Mouse (Mus musculus): ENCODE data around the gene Htr1d.

The Htr1d gene

DNA sequence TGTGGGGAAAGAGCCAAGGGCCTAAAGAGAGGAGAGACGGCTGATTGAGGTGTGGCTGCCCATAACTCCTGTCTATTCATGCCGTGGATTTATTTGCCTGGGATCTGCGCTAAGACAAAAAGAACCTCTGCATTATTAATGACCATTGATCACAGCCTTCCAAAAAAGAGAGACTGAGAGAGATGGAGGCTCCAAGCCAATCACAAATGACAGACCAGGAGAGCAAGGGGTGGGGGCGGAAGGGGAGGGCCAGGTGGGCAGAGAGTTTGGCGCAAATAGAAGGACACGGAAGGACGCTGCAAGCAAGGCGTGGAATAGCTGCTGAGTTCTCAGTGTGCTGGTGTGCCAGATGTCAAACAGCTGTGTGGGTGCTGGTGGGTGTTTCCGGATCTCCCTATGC lies at the start of gene Htr1d:
Htr1d (plus strand) TSS at position 301 of the 400 bp plus-strand sequence.
- H3K9me3 ChIP-seq (ENCODE audit: low read length): no peaks in the 10 kb centered on the region
- H3K36me3 ChIP-seq (ENCODE audit: insufficient read depth, low read length): no peaks in the 10 kb centered on the region
- peaks cover 33% of the 10 kb centered on the region for H3K4me1 ChIP-seq (replicated peaks; ENCODE audit: low read depth, low read length)
- TF ChIP-seq CTCF (conservative IDR thresholded peaks at IDR 0.05; ENCODE audit: low read length) (no peak), POU5F1 (IDR thresholded peaks at IDR 0.05; ENCODE audit: borderline replicate concordance, low read length) (no peak), NANOG (IDR thresholded peaks at IDR 0.05; ENCODE audit: borderline replicate concordance, low read length) (no peak)
- peaks cover 82% of the 10 kb centered on the region for H3K27me3 ChIP-seq (ENCODE audit: insufficient read depth, low read length)
- H3K4me3 ChIP-seq (replicated peaks; ENCODE audit: low read length): peak within 1 kb of the TSS; percentile 82

DNA sequence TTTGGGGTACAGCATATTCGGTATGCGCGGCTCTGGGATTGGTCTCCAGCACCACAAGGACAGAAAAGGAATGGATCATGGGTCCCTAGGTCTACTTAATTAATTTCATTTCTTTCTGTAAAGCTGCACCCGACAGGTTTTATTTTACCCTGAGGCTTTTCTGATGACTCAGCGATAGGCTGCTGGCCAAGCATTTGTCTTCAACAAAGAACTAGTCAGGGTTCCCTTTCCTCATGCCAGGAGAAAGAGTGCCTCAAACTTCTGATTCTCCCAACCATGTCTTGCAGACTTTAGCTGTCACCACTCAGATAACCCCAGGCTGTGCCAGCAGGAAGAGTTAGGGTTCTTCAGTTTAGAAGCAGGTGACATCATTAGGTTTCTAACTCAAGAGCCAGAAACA lies 46.3 kb upstream of the Htr1d start:
- Histone ChIP-seq H3K4me3 (replicated peaks; ENCODE audit: low read length) (no peak overlapping the region), H3K27me3 (ENCODE audit: insufficient read depth, low read length) (no peaks in the 10 kb centered on the region), H3K9me3 (ENCODE audit: low read length) (no peaks in the 10 kb centered on the region), H3K4me1 (replicated peaks; ENCODE audit: low read depth, low read length) (no peaks in the 10 kb centered on the region), H3K36me3 (ENCODE audit: insufficient read depth, low read length) (no peaks in the 10 kb centered on the region)
- TF ChIP-seq NANOG (IDR thresholded peaks at IDR 0.05; ENCODE audit: borderline replicate concordance, low read length): no peak
- no peak for TF ChIP-seq CTCF (conservative IDR thresholded peaks at IDR 0.05; ENCODE audit: low read length)
- TF ChIP-seq POU5F1 (IDR thresholded peaks at IDR 0.05; ENCODE audit: borderline replicate concordance, low read length): no peak

DNA sequence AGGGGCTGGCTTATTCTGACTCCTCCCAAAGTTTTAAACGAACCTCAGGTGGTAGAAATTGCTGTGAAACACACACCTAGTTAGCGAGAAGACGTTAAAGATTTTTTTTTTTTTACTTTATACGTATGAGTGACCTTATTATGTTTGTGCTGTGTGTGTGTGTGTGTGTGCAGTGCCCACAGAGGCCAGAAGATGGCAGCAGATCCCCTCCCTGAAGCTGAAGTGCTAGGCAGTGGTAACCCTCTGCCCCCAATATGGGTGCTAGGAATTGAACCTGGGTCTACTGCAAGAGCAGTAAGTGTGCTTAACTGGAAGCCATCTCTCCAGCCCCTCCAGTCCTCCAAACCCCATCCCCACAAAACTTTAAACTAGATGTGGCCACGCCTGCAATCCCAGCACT lies 40.3 kb upstream of the Htr1d start:
- TF ChIP-seq NANOG (IDR thresholded peaks at IDR 0.05; ENCODE audit: borderline replicate concordance, low read length) (no peak), CTCF (conservative IDR thresholded peaks at IDR 0.05; ENCODE audit: low read length) (peak; percentile 27)
- no peak overlapping the region for H3K4me3 ChIP-seq (replicated peaks; ENCODE audit: low read length)
- H3K36me3 ChIP-seq (ENCODE audit: insufficient read depth, low read length): no peaks in the 10 kb centered on the region
- peaks cover 7% of the 10 kb centered on the region for H3K4me1 ChIP-seq (replicated peaks; ENCODE audit: low read depth, low read length)
- H3K9me3 ChIP-seq (ENCODE audit: low read length): no peaks in the 10 kb centered on the region
- H3K27me3 ChIP-seq (ENCODE audit: insufficient read depth, low read length): no peaks in the 10 kb centered on the region

DNA sequence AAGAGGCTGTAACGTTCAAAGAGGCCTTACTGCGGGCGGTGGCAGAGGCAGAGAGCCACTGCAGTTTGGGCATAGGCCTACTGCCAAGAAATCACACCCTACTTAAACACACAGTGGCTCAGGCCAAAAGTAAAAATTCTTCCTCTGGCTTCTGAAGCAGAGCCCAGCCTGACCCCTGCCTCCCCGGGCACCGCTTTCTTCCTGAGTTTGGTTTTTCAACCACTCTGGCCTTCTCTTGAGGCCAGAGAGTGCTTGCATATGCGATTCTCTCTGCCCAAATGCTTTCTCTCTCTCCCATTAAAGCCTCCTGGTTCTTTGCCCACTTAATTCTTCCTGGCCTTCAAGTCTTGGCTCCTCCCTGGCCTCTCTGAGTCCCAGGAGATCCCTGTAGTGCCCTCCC lies 39.5 kb upstream of the Htr1d start:
- TF ChIP-seq POU5F1 (IDR thresholded peaks at IDR 0.05; ENCODE audit: borderline replicate concordance, low read length): 0 out of 2 replicates have a peak, but pooled peaks have one; percentile 10
- TF ChIP-seq CTCF (conservative IDR thresholded peaks at IDR 0.05; ENCODE audit: low read length): no peak
- no peak overlapping the region for H3K4me3 ChIP-seq (replicated peaks; ENCODE audit: low read length)
- H3K4me1 ChIP-seq (replicated peaks; ENCODE audit: low read depth, low read length): peaks cover 7% of the 10 kb centered on the region
- H3K36me3 ChIP-seq (ENCODE audit: insufficient read depth, low read length): no peaks in the 10 kb centered on the region
- peaks cover 5% of the 10 kb centered on the region; the same call in 1 of the 2 replicates for H3K27me3 ChIP-seq (ENCODE audit: insufficient read depth, low read length)
- H3K9me3 ChIP-seq (ENCODE audit: low read length): no peaks in the 10 kb centered on the region

DNA sequence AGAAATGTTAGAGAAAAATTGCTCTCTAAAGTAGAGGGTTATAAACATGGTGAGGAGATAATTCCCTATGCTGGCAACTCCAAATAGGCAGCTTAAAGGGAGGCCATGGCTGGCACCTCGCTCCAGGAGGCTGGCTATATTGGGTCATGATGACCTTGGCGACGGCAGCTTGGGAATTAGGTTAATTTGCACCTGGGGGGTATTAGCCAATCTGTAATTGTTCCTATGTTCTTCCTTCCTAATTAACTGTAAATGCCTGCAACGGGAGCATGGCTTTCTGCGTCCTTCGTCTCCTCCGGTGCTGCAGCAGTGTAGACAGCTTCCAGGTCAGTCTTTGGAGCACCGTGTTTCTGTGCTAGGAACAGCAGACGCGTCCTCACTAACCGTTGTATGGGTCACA lies 36.1 kb upstream of the Htr1d start:
- Histone ChIP-seq H3K4me3 (replicated peaks; ENCODE audit: low read length) (peak overlapping the region; percentile 23; the same call in 1 of the 2 replicates), H3K4me1 (replicated peaks; ENCODE audit: low read depth, low read length) (peaks cover 7% of the 10 kb centered on the region), H3K36me3 (ENCODE audit: insufficient read depth, low read length) (no peaks in the 10 kb centered on the region), H3K9me3 (ENCODE audit: low read length) (no peaks in the 10 kb centered on the region), H3K27me3 (ENCODE audit: insufficient read depth, low read length) (peaks cover 7% of the 10 kb centered on the region; the same call in 1 of the 2 replicates)
- TF ChIP-seq NANOG (IDR thresholded peaks at IDR 0.05; ENCODE audit: borderline replicate concordance, low read length) (no peak), POU5F1 (IDR thresholded peaks at IDR 0.05; ENCODE audit: borderline replicate concordance, low read length) (no peak), CTCF (conservative IDR thresholded peaks at IDR 0.05; ENCODE audit: low read length) (no peak)

DNA sequence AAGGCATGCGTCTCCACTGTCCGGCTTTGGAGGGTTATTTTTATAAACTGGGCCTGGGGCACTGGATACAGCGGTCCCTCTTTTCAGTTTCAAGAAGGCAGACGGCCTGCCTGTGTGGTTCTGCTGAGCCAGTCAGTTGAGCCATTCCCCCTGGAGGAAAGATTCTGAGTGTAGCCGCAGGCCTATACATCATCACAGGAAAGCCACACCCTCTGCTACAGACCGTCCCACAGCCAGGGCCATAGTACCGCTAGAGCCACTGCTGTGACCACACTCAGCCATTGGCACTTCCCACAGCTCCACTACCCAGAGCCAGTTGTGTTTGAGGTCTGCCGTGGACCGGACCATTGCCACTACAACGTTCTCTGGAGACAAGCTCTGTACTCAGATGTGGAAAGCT lies 21.5 kb upstream of the Htr1d start:
- Histone ChIP-seq H3K36me3 (ENCODE audit: insufficient read depth, low read length) (no peaks in the 10 kb centered on the region), H3K27me3 (ENCODE audit: insufficient read depth, low read length) (no peaks in the 10 kb centered on the region), H3K9me3 (ENCODE audit: low read length) (no peaks in the 10 kb centered on the region), H3K4me3 (replicated peaks; ENCODE audit: low read length) (0 out of 2 replicates have a peak overlapping the region, but pooled peaks have one; percentile 10), H3K4me1 (replicated peaks; ENCODE audit: low read depth, low read length) (peaks cover 17% of the 10 kb centered on the region)
- no peak for TF ChIP-seq CTCF (conservative IDR thresholded peaks at IDR 0.05; ENCODE audit: low read length)
- no peak for TF ChIP-seq NANOG (IDR thresholded peaks at IDR 0.05; ENCODE audit: borderline replicate concordance, low read length)
- TF ChIP-seq POU5F1 (IDR thresholded peaks at IDR 0.05; ENCODE audit: borderline replicate concordance, low read length): no peak

DNA sequence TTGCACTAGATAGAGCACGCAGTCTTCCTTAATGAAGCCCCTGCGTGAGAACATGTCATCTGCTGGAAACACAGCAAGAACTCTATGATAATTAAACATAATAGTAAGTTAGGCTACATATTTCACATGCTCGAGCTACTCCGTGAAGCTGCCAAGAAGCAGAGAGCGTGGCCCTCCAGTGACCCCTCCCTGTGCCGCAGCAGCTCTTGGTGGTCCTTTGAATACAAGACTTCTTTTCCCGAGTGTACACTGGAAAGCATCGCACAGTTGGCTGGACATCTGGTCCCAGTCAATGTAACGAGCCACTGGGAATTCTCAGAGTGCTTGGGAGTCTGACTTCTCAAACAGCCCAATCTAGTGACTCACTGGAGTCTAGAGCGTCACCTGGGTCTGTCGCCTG lies 15.5 kb upstream of the Htr1d start:
- no peak for TF ChIP-seq NANOG (IDR thresholded peaks at IDR 0.05; ENCODE audit: borderline replicate concordance, low read length)
- TF ChIP-seq CTCF (conservative IDR thresholded peaks at IDR 0.05; ENCODE audit: low read length): no peak
- H3K36me3 ChIP-seq (ENCODE audit: insufficient read depth, low read length): no peaks in the 10 kb centered on the region
- H3K4me3 ChIP-seq (replicated peaks; ENCODE audit: low read length): no peak overlapping the region
- H3K9me3 ChIP-seq (ENCODE audit: low read length): 0 out of 2 replicates have a peak, but pooled peaks cover 3% of the 10 kb centered on the region
- H3K27me3 ChIP-seq (ENCODE audit: insufficient read depth, low read length): no peaks in the 10 kb centered on the region
- peaks cover 11% of the 10 kb centered on the region for H3K4me1 ChIP-seq (replicated peaks; ENCODE audit: low read depth, low read length)

DNA sequence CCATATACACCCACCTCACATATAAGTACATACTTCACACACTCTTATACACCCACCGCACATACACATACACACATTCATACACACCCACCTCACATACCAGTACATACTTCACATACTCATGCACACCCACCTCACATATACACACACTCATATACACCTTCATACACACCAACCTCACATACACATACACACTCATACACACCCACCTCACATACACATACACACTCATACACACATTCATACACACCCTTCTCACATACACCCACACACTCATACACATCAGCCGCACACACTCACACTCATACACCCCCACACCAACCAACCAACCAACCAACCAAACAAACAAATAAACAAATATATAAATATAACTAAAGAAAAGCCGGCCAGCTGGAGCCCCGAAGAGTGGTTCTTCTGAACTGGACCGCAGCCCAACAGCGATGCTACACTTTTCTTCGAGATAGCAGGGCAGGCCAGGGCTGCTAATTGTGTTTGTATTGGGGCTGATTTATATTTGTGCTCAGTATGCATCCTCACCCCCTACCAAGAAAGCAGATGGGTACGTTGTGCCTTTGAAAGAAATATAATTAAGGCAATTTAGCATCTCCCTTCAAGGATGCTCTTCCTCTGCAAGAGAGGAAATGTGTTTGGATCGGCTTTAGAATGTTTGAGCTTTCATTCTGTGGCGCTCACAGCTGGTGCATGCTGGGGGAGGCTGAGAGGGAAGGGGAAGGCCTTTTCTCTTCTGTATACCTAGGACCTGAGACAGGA lies 11.1 kb upstream of the Htr1d start:
- peak; percentile 88 for TF ChIP-seq NANOG (IDR thresholded peaks at IDR 0.05; ENCODE audit: borderline replicate concordance, low read length)
- no peak for TF ChIP-seq CTCF (conservative IDR thresholded peaks at IDR 0.05; ENCODE audit: low read length)
- Histone ChIP-seq H3K4me1 (replicated peaks; ENCODE audit: low read depth, low read length) (peaks cover 16% of the 10 kb centered on the region), H3K36me3 (ENCODE audit: insufficient read depth, low read length) (no peaks in the 10 kb centered on the region), H3K9me3 (ENCODE audit: low read length) (0 out of 2 replicates have a peak, but pooled peaks cover 3% of the 10 kb centered on the region), H3K27me3 (ENCODE audit: insufficient read depth, low read length) (no peaks in the 10 kb centered on the region), H3K4me3 (replicated peaks; ENCODE audit: low read length) (no peak overlapping the region)

DNA sequence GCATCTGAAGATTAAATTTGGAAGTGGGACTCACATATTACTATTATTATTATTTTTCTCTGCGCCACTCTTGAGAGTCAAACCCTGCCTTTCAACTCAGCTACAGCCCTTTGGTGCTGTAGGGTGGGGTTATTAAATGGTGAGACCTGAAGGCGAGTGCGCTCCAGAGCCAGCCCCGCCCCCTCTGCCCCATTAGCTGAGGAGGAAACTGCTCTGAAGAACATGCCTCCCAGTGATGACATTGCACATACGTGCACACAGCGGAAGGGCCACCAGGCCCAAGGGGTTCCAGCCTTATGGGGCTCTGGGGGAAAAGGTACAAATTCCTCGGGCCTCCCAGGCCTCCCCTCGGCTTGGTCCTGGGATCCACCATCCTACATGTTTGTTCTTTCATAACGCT lies 7.8 kb upstream of the Htr1d start:
- TF ChIP-seq POU5F1 (IDR thresholded peaks at IDR 0.05; ENCODE audit: borderline replicate concordance, low read length) (no peak), NANOG (IDR thresholded peaks at IDR 0.05; ENCODE audit: borderline replicate concordance, low read length) (no peak), CTCF (conservative IDR thresholded peaks at IDR 0.05; ENCODE audit: low read length) (no peak)
- peaks cover 12% of the 10 kb centered on the region for H3K27me3 ChIP-seq (ENCODE audit: insufficient read depth, low read length)
- H3K9me3 ChIP-seq (ENCODE audit: low read length): no peaks in the 10 kb centered on the region
- H3K4me1 ChIP-seq (replicated peaks; ENCODE audit: low read depth, low read length): peaks cover 38% of the 10 kb centered on the region
- H3K4me3 ChIP-seq (replicated peaks; ENCODE audit: low read length): no peak overlapping the region
- no peaks in the 10 kb centered on the region for H3K36me3 ChIP-seq (ENCODE audit: insufficient read depth, low read length)
